Mouse (Mus musculus) left cerebral cortex, adult 8-10 months (tissue): ENCODE measurements around the gene Pdhx. TPM values are rescaled to one million over a fixed set of nuclear protein-coding genes. Genes with fewer than 3 reads are reported as not detected.

Source experiments
- DNase-seq, 2 experiments: peaks; one replicate each; pipeline ENCODE4 v3.0.0; 2022; ENCODE audit warnings: low spot score in 2 of 2
- total RNA-seq, 4 experiments: library from RNA; stranded (reverse); gene quantifications; 2 replicates each; pipeline ENCODE4 v1.2.4; 2022

The Pdhx gene
- total RNA-seq, 4 experiments from 2014 or later: 48.3 to 59.4 (median 53.2) TPM

DNA sequence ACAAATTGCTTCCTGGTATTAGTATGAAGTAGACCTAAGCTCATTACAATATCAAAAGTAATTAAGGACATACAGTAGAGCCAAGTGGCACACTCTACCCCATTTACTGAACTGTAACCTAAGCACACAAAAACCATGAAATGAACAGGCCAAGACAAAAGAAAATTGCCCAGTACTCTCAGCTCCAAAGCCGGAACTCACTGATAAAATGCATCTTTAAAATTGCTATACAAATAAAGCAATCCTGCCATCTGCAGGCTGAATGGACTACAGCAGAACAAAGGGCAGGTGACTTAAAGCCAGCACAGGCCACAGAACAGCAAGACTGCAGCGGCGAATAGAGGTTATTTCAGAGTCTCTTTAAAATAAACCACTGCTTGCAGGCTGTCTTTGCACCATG lies 10.4 kb downstream of the Pdhx start:
- DNase-seq: no peak

GRCm38 (mm10) chr2:103058266-103058665 lies 15.0 kb downstream of the Pdhx start:
- no peak for DNase-seq

DNA sequence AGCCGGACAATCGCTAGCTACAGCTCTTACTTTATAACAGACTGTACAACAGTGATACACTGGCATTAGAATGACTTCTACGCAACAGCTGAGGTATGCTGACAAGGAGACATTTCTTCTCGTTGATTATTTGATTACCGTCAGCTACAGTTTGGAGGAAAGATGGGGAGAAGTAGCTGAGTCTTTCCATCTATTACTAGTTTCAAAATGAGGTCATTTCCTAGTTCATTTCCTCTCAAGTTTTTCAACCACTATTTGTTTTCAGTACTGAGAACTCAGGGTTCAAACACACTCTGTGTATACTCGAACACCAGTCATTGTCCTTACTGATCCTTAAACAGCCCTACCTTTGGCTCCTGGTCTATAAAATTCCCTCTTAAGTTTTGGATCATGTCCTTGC lies 17.5 kb downstream of the Pdhx start:
- DNase-seq: no peak

- no peak for DNase-seq
Observed at GRCm38 (mm10) chr2:103051937-103052893, 21.1 kb downstream of the Pdhx start.

DNA sequence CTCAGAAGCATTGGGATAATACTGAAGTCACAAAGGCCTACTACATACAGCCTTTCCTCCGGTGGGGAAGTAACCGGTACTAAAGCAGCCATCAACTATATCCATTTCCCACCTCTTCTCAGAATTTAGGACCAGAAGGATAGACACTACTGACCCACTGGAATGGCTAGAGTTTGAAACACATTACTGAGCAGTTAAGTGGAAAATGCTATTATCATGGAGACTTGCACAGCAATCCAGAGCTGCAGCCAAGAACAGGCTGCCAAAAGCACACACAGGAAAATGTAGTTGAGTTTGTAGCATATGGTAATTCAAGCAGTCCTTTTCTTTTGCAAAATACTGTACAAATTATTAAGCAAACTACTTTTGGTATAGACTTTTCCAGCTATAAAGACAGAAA lies 28.0 kb downstream of the Pdhx start:
- no peak for DNase-seq

GRCm38 (mm10) chr2:103040896-103041295 lies 32.4 kb downstream of the Pdhx start:
- DNase-seq: no peak

DNA sequence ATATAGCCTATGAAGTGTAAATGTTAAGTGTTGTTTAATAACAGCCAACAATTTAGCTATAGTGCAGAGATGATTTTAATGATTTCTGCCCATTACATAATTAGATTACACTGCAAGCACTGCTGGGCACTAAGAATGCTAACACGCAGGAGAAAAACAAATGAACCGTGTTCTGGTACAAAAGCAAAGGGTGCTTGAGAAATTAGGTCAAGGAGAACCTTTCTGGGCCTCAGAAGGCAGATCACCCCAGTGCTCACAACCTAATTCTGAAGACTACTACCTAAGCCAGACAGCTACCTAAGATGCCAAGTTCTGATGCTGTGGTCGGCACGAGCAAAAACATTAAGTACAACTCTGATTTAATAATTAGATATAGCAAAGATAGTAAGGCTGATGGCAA lies 35.5 kb downstream of the Pdhx start:
- no peak for DNase-seq

GRCm38 (mm10) chr2:103022728-103023127 lies 50.6 kb downstream of the Pdhx start:
- DNase-seq: no peak

- no peak for DNase-seq
Observed at GRCm38 (mm10) chr2:103020191-103020987, 52.9 kb downstream of the Pdhx start.

DNA sequence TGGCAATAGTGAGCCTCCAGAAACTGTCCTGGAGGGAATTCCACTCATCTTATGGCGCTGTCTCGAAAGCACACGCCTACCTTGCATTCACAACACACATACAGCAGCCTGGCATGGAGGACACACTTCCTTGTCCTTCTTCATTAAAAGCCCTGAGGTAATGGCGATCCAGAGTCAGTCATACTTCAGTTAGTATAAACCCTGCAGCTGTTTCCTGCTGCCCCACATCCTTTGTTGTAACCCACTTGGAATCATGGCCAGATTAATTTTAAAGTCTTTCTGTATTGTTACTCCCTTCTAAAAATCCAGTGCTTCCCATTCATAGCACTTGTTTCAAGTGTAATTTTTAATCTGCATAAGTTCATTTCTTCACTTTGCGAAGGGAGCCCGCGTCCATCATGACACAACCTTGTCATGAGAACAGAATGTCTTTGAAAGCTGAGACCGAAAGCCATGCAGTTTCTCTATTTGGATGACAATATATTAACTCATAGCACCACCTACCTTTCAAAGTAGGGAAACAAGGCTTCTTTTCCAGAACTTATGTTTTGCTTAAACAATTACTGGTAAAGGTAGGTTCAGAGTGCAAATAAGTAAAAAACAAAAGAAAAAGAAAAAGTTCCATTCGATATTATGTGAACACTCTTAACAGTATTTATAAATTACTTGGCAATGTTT lies 54.4 kb downstream of the Pdhx start:
- no peak for DNase-seq

DNA sequence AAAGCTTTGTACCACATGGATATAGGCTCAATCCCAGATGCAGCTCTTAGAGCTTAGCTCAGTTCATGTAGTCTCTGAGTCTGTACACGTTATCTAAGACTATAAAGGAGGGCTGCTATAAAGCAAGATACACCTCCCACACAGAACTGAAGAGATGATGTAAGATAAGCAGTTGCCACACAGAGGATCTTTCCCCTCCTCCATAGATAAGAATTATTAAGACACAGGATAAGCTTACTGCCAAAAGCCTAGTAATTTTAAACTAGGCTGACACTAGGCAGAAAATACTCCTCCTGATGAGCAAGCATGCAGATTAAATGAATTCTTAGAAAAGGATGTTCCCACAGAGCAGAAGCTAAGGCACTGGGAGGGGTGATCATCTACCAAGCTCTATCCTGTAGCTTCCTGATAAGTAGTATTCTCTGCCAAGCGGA lies 55.9 kb downstream of the Pdhx start:
- no peak for DNase-seq

DNA sequence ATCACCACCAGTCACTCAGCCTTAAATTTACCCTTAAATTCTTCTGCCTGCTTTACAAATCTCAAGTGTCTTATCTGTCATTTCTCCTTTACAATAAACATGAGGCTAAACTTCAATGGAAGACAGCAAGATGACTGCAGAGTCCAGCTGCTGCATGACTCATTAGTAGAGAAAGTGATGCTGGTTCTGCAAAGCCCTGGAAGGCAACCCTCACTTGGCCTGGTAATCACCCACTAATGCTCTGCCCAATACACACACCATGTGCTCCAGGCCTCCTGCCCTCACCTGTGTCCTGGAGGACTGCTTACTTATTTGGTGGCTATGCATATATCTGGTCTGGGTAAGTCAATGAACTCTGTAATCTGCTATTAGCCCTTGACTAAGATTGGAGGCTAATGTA lies 57.2 kb downstream of the Pdhx start:
- no peak for DNase-seq

- DNase-seq: no peak
Observed at GRCm38 (mm10) chr2:103012782-103013575, 60.3 kb downstream of the Pdhx start.

GRCm38 (mm10) chr2:103008221-103008620 lies 65.1 kb downstream of the Pdhx start:
- DNase-seq: no peak

- DNase-seq: no peak
Observed at GRCm38 (mm10) chr2:103004599-103004998, 68.7 kb downstream of the Pdhx start.

DNA sequence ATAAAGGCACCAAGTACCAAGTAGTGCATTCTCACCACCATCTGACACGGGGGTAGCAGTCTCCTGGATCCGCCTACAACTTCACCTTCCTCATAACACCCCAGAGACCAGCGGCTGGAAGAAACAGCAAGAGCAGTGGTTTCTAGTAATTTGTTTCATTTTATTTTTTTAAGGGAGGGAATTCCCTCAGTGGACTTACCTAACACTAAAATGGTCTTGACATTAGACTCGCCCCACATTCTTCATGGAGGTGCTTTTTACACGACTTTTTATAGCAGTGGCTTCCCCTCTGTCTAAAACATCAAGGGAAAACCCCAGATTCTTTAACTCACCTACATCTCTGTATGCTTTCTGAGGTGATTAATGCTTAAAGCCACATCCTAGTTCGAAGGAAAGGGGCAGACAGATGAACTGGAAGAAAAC lies 74.1 kb downstream of the Pdhx start:
- no peak for DNase-seq

- no peak for DNase-seq
Observed at GRCm38 (mm10) chr2:102998356-102998755, 75.0 kb downstream of the Pdhx start.

- DNase-seq: no peak
Observed at GRCm38 (mm10) chr2:102997874-102998273, 75.4 kb downstream of the Pdhx start.

DNA sequence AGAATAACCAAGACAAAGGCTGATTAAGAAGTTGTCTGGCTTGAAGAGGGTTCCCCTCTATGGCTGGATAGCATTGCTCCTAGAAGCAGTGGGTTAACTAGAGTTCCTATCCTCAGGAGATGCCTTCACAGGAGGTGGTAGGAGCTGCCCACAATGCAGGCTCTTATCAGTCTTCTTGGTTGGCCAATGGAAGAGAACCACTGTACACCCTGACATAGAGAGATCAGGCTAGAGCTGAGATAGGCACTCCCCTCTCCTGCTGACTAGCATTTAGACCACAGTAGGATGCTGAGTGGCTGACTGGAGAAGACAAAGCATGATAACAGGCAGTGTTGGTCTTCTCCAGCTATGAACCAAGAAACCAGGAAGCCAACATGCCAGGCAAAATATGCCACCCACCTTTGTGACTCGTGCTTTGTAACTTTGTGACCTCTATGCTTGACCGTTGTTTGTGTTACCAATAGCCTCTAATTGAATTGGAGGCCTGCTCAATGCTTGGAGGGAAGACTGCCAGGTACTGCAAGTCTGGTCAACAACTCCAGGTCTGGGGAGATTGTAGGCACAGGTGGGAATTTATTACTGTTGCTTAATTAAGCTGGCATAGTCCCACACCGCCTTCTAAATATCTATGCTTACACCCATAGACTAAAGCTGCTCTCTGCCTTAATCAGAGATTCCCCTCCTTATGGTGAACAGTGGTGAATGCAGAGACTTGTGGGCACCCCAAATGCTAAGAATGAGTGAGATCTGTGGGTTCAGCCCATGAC lies 79.3 kb downstream of the Pdhx start:
- no peak for DNase-seq

DNA sequence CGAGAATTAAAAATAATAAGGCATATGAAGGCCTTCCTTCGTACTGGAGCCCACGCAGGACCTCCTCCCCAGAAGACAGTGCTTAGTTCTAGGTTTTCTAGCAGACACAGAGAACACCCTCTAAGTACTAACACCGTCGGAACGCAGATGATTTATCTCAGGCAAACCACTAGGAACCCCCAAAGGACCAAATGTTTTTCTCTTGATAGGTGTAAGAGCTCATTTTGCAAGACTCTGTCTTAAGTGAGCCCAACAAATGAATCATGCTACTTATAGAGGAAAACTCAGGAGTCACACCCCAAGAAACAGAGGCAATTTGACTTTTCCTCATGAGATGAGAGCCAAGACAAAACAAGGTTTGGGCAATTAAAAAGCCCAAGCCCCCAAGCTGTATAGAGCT lies 80.9 kb downstream of the Pdhx start:
- no peak for DNase-seq
